Mouse (Mus musculus) left cerebral cortex, adult 8-10 months (tissue): ENCODE results near the gene Cfap43. TPM values are rescaled to one million over a fixed set of nuclear protein-coding genes. Genes with fewer than 3 reads are reported as not detected.

Experiments
- DNase-seq, 2 experiments: peaks; one replicate each; pipeline ENCODE4 v3.0.0; 2022; ENCODE audit warnings: low spot score in 2 of 2
- total RNA-seq, 4 experiments: library from RNA; stranded (reverse); gene quantifications; 2 replicates each; pipeline ENCODE4 v1.2.4; 2022

Cfap43 gene
- total RNA-seq, 4 experiments from 2014 or later: 0.46 to 1.2 (median 0.99) TPM

DNA sequence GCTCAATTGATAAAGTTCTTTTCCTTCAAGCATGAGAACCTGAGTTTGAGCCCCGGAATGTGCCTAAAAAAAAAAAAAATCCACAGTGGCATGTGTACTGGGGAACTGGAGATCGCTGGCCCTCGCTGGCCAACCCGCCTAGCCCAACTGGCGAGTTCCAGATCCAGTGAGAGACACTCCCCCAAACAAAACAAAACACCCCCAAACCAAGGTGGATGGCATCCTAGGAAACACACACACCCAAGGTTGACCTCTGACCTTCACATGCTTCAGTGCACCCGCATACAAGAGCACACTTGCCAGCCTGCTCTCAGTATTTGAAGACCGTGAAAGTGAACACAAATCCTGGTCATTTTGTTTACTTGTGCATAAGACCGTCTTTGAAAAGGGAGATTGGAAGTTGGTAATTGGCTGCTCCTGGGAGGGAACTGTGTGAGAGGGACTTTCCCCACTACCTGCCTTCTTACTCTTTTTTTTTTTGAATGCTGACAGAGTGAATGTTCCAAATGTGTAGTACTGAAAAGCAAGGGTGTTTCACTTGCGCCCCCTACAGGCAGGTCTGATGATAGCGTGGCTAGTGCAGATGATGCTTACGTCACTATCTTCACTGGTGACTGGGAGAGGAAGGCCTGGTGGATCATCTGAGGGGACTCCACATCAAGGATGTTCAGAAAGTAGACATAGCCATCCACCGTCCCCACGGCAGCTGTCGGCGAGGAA lies 123.9 kb downstream of the Cfap43 start:
- peak; percentile 65 to 68 for DNase-seq

DNA sequence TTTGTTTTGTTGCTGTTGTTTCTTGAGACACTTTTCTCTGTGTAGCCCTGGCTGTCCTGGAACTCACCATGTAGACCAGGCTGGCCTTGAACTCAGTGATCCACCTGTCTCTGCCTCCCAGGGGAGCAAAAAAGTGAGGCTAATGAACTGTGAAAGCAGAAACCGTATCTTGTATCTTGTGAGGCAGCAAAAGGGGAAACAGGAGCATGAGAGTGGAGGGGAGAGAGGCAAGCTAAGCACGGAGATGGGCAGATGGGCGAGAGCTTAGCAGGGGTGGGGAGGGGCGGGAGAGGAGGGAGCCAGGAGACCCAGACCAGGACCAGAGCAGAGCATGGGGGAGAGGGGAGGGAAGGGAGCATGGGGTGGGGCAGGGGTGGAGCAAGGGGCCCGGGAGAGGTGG lies 124.8 kb downstream of the Cfap43 start:
- no peak for DNase-seq

DNA sequence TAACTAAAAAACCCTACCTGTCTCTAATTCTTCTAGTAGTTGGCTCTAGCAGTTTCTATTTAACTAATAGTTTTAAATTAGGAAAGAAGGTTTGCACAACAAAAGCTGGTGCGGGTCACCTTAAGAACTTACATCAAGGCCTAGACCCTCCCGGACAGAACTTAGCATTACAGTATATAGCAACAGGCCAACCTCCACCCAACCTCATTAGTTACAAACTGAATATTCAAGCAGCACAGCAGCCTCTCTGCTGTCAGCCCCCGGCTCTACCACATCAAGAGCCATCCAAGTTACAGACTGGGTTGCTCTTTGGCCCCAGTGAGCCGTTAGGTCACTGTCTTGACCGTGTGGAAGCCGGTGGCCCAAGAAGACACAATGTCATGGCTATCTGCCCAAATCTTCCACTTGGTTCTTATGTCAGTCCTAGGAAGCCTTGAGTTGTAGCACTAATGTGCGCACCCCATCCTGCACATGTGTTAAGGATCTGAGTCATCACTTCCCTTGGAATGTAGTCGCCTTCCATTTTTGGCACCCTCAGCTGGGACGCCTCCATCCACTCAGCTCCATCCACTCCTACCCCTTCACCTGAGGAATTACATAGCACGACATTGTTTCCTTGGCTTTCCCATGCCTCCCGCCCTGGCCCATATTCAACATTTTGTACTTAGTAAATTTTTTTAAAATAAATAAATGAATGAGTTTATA lies 128.6 kb downstream of the Cfap43 start:
- no peak for DNase-seq

DNA sequence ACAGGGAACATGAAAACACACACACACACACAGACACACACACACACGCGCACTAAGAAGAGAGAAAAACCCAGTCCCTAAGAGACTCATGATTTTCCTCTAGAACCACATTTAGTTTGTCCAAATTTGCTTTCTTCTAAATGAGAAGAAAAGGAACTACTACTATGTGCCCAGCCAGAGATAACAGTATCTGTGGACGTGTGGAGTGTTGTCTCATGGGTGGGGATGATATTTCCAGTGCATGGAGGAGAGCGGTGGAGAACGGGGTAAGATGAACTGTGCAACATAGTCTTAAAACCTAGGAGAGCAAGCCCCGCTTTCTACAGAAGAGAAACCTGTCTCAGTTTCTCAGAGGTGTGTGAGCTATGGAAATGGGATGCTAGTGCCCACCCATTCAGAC lies 135.2 kb downstream of the Cfap43 start:
- DNase-seq: no peak

DNA sequence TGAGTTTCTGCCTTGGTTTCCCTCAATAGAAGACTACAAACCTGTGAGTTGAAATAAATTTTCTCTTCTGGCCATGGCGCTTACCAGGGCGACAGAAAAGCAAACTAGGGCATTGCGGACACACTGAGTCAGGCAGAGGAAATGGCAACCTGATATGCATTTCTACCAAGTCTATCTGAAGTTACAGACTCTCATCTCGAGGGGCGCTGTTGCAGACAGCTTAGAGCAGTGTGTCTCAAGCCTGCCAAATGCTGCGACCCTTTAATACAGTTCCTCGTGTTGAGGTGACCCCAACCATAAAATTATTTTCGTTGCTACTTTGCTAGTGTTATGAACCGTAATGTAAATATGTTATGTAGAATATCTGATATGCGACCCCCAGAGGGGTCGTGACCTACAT lies 138.1 kb downstream of the Cfap43 start:
- no peak for DNase-seq

DNA sequence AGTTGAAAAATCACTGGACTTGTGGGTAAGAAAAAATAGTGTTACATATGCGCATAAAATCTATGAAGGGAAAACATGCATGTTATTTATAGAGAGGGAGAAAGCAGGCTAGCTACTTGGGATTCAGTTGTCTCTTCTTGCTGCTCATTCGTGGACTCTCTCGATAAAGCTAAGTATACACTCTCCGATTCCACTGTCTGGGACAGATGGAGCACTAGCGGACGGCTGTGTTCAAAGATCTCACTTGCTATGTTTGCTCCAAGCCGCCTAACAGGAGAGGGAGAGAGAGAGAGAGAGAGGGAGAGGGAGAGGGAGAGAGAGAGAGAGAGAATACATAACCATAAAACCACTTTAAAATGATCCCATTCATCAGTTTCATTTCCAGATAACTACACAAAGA lies 138.9 kb downstream of the Cfap43 start:
- no peak for DNase-seq

DNA sequence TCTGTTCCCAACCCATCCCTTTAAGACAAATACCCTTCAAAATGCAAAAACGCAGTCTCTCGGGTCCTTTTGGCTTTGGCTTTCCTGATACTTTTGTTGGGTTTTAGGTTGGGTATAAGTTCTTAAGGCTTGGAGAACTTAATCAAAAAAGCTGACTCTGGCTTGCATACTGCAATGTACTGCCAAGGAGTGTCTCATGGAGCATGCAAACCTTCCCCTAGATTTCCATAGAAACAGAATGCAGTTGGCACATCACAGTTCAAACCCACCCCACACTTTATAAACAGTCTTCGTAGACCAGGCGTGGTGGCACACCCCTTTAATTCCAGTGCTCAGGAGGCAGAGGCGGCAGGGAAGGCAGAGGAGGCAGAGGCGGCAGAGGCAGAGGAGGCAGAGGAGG lies 141.2 kb downstream of the Cfap43 start:
- no peak for DNase-seq

GRCm38 (mm10) chr19:47755625-47756024 lies 163.5 kb downstream of the Cfap43 start:
- no peak for DNase-seq

- DNase-seq: no peak
These were observed 164.2 kb downstream of the Cfap43 start for GRCm38 (mm10) chr19:47754931-47755330.

GRCm38 (mm10) chr19:47753921-47754320 lies 165.2 kb downstream of the Cfap43 start:
- no peak for DNase-seq

DNA sequence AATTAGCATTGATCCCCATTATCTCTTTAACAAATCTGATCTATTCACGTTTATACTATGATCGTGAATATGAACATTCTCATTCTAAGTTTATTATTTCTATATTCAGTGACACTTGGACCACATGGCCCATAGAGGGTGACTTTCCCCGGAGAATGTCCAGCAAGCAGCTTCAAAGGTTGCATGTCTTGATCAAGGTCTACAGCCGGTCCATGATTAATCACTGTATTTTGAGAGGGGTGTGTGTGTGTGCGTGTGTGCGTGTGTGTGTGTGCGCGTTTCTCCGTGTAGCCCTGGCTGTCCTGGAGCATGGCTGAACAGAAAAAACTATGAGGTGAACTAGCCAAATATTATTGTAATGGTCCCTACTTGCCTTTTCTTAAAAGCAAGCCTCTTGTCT lies 166.6 kb downstream of the Cfap43 start:
- DNase-seq: no peak

DNA sequence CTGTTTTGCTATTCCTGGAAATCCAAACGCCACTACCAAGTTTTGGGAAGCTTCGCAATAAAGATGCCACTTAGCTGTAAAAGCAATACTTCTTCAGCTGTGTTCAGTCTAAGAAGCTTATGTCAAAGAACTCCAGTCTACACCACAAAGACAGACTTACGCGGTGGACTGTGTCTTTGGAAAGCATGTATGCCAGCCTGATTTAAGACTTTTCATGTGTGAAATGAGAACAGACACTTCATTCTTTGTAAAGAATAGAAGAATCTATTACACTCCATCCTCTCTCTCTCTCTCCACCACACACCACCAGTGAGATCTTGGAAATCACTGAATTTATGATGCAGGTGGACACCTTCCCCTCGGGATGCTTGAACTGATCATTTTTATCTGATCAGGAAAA lies 168.7 kb downstream of the Cfap43 start:
- DNase-seq: no peak

DNA sequence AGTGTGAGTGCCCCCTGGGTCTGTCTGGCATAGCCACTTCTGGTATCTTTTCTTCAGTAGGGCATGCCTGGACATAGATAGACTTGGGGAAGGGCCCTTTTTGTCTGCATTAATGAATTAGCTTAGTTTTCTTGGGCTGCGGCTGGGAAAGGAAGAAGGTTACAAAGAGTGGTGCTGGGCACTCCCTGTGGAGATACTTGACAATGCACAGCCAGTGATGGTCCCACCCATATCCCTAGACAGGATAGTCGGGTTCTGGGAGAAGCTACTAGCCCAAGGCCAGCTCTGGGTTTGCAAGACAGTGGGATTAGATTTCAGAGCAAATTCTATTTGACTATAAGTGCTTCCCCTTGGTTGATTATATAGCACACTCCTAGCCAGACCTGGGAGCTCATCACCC lies 170.1 kb downstream of the Cfap43 start:
- no peak for DNase-seq

DNA sequence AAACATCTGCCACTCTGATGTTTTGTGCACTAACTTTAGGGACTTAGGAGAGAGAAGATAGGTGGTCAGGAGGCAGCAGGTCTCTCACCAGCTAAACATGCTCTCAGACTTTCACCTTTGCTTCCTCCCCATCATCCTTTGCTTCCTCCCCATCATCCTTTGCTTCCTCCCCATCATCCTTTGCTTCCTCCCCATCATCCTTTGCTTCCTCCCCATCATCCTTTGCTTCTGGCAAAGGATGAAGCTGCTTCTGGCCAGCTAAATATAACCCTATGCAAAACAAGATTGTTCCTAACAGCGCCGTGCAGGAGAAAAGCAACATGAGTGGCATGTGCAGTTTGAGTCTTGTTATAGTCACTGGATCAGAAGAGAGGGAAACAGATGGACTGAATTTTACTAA lies 172.0 kb downstream of the Cfap43 start:
- no peak for DNase-seq

DNA sequence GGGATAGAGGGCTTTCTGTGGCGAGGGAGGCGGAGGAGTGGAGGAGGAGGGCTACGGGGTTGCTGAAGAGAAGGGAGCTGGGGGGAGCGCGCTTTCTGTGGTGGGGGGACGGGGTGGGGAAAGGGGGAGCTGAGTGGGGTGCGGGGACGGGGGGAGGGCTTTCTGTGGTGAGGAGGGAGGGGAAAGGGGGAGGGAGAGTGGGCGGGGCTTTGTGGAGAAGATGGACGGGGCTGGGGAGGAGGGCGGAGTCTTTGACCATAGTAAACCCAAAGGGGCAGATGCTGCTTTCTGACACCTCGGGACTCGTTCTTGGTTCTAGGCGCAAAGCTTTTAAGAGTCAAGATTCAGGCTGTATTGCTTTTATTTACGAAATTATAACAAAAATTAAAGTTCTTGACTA lies 187.2 kb downstream of the Cfap43 start:
- peak; percentile 12 to 32 for DNase-seq

GRCm38 (mm10) chr19:47731071-47731881 lies 187.8 kb downstream of the Cfap43 start, which contains the start of gene Sfr1:
Gene Sfr1 (plus strand): TSS chr19:47731682.
- peak; percentile 95 to 99 for DNase-seq

GRCm38 (mm10) chr19:47730691-47731070 lies 188.4 kb downstream of the Cfap43 start:
- peak; percentile 42 to 77 for DNase-seq

GRCm38 (mm10) chr19:47725643-47726140 lies 193.4 kb downstream of the Cfap43 start:
- no peak for DNase-seq

DNA sequence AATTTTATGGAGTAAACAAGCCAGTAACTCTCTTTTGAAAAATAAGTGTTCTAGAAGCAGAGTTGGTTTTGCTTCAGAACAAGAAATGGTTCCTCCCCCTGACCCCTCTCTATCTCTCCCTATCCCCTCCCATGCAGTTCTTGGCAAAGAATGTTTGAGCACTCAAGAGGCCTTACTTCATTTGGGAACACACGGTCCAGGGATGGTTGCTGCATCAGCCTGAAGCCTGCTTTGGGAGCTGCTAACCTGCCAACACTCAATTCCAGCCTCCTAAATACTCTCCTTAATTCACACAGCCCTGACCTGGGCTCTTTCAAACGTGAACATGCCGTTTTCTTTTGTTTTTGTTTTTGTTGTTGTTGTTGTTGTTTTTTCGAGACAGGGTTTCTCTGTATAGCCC lies 194.2 kb downstream of the Cfap43 start:
- no peak for DNase-seq

DNA sequence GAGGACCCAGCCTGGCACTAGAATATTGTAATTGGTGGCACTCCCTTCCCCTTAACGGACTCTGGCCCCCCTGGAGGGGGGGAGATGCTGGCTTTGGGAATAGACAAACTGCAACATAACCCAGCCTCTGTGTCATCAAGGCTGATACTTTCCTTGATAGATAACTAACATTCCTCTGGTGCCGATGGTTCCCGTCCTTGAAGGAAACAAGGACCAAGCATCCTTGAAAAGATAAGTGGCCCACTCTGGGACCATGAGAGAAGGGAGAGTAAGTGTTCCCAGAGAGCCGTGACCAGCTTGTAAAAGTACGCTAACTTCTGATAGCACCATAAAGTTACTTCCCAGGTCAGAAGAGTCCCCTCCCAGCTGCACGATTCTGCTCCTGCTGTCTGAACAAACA lies 196.6 kb downstream of the Cfap43 start:
- DNase-seq: no peak

DNA sequence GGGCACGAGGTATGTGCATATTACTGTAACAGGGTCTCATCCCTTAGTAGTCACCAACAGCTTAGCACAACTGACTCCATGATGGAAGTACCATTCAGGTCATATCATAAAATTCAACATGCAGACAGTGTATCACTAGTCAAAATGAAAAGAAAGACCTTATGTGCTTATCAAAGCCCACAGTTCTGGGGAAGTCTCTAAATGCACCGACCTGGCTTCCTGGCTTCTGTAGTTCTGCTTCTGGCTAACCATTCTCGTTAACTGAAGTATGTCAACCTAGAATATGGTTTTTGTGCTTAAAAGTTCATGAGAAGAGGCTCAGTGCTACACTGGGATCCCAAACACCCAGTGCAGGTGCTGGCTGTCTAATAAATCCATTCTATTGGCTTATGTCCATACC lies 199.9 kb downstream of the Cfap43 start:
- DNase-seq: no peak

DNA sequence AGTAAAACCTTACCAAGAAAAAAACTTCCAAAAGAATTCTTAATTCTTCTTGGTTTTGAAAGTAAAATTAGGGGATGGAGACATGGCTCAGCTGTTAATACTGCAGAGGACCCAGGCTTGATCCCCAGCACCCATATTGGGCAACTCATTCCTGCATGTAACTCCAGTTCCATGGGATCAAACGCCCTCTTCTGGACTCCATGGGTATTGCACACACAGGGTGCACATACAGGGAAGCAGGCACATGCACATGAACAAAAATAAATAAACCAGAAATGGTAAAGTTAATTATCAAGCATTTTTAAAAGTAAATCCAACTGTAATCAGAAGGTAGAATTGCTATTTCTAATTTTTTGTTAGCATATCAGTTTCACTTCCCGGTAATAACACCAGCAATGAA lies 202.9 kb downstream of the Cfap43 start:
- DNase-seq: no peak
